8 mouse cellular contexts compared by ENCODE assay signal in genomic region chr14:76169876-76170466, GRCm38 (mm10). TPM values are rescaled to one million over a fixed set of nuclear protein-coding genes. Genes with fewer than 3 reads are reported as not detected.
DNase-seq lines count a peak whose midpoint lies in the region.

No protein-coding gene starts in this region.

- peak; percentile 31 for DNase-seq in cerebellum, adult 9-11 months
- DNase-seq in cerebellum, adult 11-12 months, result no peak
- DNase-seq in left cerebral cortex, adult 9 months (ENCODE audit: low spot score in 2 of 2), result peak; percentile 25 to 44
- DNase-seq in left cerebral cortex, adult 11 months (ENCODE audit: low spot score), result no peak
- peak; percentile 42 for DNase-seq in embryo, embryonic 11 days
- peak; percentile 37 for DNase-seq in left cerebral cortex, postnatal 4 days
- no peak for DNase-seq in spleen, adult 12 weeks (ENCODE audit: low spot score)
- DNase-seq in kidney, adult 8-10 months, result no peak

- intact Hi-C loops in left cerebral cortex, postnatal 4 days (cut with DNase I), result no loop called here

RNA-seq across cellular contexts. Expression of gene Nufip1, which starts 59.3 kb away (rescaled TPM):
- total RNA-seq in left cerebral cortex, postnatal 4 days (2021), result 10 to 100 TPM; 10.0 to 11.6 TPM

RNA-seq across cellular contexts. Expression of gene Gpalpp1, which starts 59.4 kb away (rescaled TPM):
- 10 to 100 TPM; 20.3 to 21.1 TPM for total RNA-seq in left cerebral cortex, postnatal 4 days (2021)

Comparison
In these comparisons a context has a peak if more than half of its experiments do, and no peak if none do; other contexts are left out.
1. DNase-seq: peak in cerebellum, adult 9-11 months (single experiment), left cerebral cortex, adult 9 months (2 of 2), embryo, embryonic 11 days (single experiment) and left cerebral cortex, postnatal 4 days (single experiment); none in cerebellum, adult 11-12 months (single experiment), left cerebral cortex, adult 11 months (single experiment), spleen, adult 12 weeks (single experiment) and kidney, adult 8-10 months (0 of 2).